Mouse (Mus musculus): ENCODE data around the gene Nkain1. TPM values are rescaled to one million over a fixed set of nuclear protein-coding genes. Genes with fewer than 3 reads are reported as not detected.

Gene Nkain1
- polyA plus RNA-seq (2015; fragmentation: Nextera tagmentation; extraction: Ambion mirVana): 12.8 and 13.6 TPM in 2 replicates

DNA sequence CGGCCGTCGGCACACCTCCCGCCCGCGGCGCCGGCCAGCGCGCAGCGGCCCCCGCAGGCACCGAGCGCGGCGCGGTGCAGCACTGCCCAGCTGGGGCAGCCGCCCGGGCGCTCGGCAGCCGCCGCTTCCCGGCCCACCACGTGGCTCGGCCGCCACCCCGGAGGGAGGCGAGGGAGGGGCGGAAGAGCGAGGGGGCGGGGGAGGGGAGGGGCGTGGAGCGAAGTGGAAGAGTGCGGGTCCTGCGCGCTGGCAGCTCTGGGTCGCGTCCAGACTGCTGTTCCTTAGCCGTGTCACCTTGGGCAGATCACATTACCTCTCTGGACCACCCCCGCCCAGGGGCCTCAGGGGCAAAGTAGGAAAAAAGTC, at the start of gene Nkain1:
Gene Nkain1 (minus strand): TSS at position 126 of the 366 bp plus-strand sequence.
- H3K9me3 ChIP-seq: no peaks in the 10 kb centered on the region
- H3K27ac ChIP-seq: peak within 1 kb of the TSS; percentile 90
- under 1% methylated on average over 24 of the region's 41 CpGs for WGBS
- H3K4me1 ChIP-seq: peaks cover 41% of the 10 kb centered on the region
- H3K36me3 ChIP-seq (replicated peaks): no peaks in the 10 kb centered on the region
- peak within 1 kb of the TSS; percentile 88 for H3K4me2 ChIP-seq
- H3K9ac ChIP-seq: peak within 1 kb of the TSS; percentile 93
- ATAC-seq (replicated peaks): peak; percentile 83
- peak within 1 kb of the TSS; percentile 78 for H3K4me3 ChIP-seq
- no peaks in the 10 kb centered on the region for H3K27me3 ChIP-seq (replicated peaks)

GRCm38 (mm10) chr4:130578734-130579274, 4.8 kb upstream of the Nkain1 start:
- no peak overlapping the region for H3K9ac ChIP-seq
- no peaks in the 10 kb centered on the region for H3K36me3 ChIP-seq (replicated peaks)
- no peak overlapping the region for H3K4me2 ChIP-seq
- H3K4me1 ChIP-seq: peaks cover 6% of the 10 kb centered on the region
- H3K27me3 ChIP-seq (replicated peaks): no peaks in the 10 kb centered on the region
- no peak overlapping the region for H3K4me3 ChIP-seq
- H3K9me3 ChIP-seq: no peaks in the 10 kb centered on the region
- ATAC-seq (replicated peaks): no peak
- WGBS: 50% methylated on average over 9 of the region's 9 CpGs
- H3K27ac ChIP-seq: 0 out of 2 replicates have a peak overlapping the region, but pooled peaks have one; percentile 2

DNA sequence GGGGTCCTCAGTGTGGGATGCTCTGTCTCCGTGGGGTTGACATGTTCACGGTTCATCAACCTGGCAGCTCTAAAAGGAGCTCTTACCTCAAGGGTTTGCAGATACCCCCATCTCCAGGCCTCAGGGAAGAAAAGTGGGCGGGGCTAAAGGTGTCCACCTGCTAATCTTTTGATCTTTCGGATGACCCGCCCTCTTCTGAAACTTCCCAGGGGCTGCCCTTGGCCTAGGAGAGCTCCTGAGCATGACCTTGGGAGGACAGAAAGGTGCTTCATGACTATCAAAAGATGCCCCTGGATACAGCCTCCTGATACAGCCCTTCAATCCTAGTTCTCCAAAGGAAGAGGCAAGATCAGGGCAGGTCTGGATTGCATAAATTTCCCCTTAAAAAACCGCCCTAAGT, 3.1 kb upstream of the Nkain1 start:
- Histone ChIP-seq H3K4me3 (no peak overlapping the region), H3K4me1 (peaks cover 13% of the 10 kb centered on the region), H3K9me3 (no peaks in the 10 kb centered on the region), H3K4me2 (no peak overlapping the region), H3K27ac (no peak overlapping the region), H3K36me3 (replicated peaks) (no peaks in the 10 kb centered on the region), H3K9ac (no peak overlapping the region), H3K27me3 (replicated peaks) (no peaks in the 10 kb centered on the region)
- WGBS: 73% methylated on average over 6 of the region's 6 CpGs
- no peak for ATAC-seq (replicated peaks)

DNA sequence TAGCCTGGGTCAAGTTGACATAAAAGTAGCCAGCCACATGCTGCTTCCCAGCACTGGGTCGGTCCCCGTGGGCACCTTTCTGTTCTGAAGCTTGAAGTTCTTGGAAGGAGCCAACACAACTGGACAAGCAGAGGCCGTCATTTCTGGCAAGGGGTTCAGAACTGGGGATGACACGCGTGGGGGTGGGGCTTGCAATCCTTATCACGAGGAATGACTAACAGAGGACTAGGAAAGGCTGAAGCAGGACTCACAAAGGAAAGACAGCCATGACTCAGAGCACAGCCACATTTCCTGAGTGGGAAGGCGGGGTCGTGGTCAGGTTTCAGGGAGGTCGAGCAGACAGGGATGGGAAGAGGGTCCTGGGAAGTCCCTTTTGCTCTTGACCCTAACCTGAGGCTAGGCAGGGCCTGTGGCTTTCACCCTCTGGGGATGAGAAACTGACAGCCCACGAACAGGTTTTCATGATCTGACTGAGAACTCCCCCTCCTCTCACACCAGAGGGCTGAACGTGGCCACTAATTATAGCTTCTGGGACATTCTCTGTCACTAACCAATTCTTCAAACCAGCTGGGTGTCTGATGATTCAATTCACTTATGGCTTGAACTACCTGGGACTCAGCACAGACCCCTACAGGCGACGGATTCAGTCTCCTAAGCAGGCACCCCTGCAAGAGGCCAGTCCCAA, 2.4 kb upstream of the Nkain1 start:
- Histone ChIP-seq H3K4me1 (peaks cover 20% of the 10 kb centered on the region), H3K36me3 (replicated peaks) (no peaks in the 10 kb centered on the region), H3K4me3 (no peak overlapping the region), H3K27me3 (replicated peaks) (no peaks in the 10 kb centered on the region), H3K9me3 (no peaks in the 10 kb centered on the region), H3K27ac (no peak overlapping the region), H3K9ac (no peak overlapping the region), H3K4me2 (no peak overlapping the region)
- 56% methylated on average over 13 of the region's 13 CpGs for WGBS
- no peak for ATAC-seq (replicated peaks)

- no peak overlapping the region for H3K4me2 ChIP-seq
- no peaks in the 10 kb centered on the region for H3K27me3 ChIP-seq (replicated peaks)
- 79% methylated on average over 3 of the region's 3 CpGs for WGBS
- ATAC-seq (replicated peaks): no peak
- H3K9me3 ChIP-seq: no peaks in the 10 kb centered on the region
- H3K4me3 ChIP-seq: no peak overlapping the region
- H3K4me1 ChIP-seq: peaks cover 29% of the 10 kb centered on the region
- H3K36me3 ChIP-seq (replicated peaks): no peaks in the 10 kb centered on the region
- no peak overlapping the region for H3K27ac ChIP-seq
- no peak overlapping the region for H3K9ac ChIP-seq
Observed at GRCm38 (mm10) chr4:130575533-130575932, 1.6 kb upstream of the Nkain1 start.

DNA sequence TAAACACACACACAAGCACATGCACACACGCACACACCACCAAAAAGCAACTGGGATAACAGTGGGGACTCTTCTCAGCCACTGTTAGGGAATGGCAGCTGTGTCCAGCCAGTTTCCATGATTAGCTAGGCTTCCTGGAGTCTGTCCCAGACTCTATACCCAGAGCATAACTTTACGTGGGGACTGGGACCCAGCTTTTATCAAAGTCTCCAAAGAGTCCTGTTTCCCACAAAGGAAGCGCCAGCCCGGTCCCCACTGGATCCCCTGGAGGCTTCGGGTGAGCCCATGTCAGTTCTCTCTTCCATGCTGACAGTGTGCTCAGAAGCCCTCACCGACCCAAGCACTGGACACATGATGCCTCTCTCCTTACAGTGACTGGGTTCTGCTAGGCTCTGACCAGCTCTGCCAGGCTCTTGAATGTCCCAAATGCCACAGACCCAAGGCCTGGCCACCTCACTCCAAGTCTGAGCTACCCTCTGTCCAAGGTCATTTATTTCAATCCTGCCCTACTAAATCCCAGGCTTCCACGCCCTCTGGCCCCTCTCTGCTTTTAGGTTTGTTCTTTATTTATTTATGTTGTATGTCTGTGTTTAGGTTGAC, 988 bp upstream of the Nkain1 start:
- Histone ChIP-seq H3K4me3 (no peak overlapping the region), H3K4me2 (no peak overlapping the region), H3K4me1 (peaks cover 34% of the 10 kb centered on the region)

GRCm38 (mm10) chr4:130573351-130574047, 474 bp downstream of the Nkain1 start:
- Histone ChIP-seq H3K9me3 (no peaks in the 10 kb centered on the region), H3K4me2 (peak overlapping the region; percentile 88), H3K27me3 (replicated peaks) (no peaks in the 10 kb centered on the region), H3K36me3 (replicated peaks) (no peaks in the 10 kb centered on the region), H3K4me1 (peaks cover 46% of the 10 kb centered on the region), H3K27ac (peak overlapping the region; percentile 90), H3K4me3 (peak overlapping the region; percentile 78), H3K9ac (peak overlapping the region; percentile 93)
- peak; percentile 72 for ATAC-seq (replicated peaks)
- under 1% methylated on average over 58 of the region's 76 CpGs for WGBS

More for the DNA sequence above, 988 bp upstream of the Nkain1 start:
- WGBS: 78% methylated on average over 7 of the region's 7 CpGs
- H3K9me3 ChIP-seq: no peaks in the 10 kb centered on the region
- no peak overlapping the region for H3K27ac ChIP-seq
- no peaks in the 10 kb centered on the region for H3K27me3 ChIP-seq (replicated peaks)
- ATAC-seq (replicated peaks): no peak
- H3K36me3 ChIP-seq (replicated peaks): no peaks in the 10 kb centered on the region
- no peak overlapping the region for H3K9ac ChIP-seq

DNA sequence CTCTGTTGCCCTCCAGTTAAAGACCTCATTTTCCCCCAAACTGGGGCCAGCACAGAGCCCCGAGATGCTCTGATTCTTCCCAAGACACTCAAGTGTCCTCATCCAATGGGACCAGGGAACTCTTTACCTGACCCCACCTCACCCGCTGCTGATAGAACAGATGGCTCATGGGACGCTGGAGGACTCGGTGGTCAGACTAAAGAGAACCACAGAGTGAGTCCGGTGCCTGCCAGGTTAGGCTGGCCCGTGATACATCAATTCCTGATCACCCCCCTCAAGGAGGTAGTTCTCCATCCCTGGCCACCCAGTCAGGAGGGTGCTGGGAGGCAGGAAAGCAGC, 992 bp downstream of the Nkain1 start:
- H3K9me3 ChIP-seq: no peaks in the 10 kb centered on the region
- H3K36me3 ChIP-seq (replicated peaks): no peaks in the 10 kb centered on the region
- H3K9ac ChIP-seq: peak overlapping the region; percentile 93
- H3K4me2 ChIP-seq: peak overlapping the region; percentile 88
- ATAC-seq (replicated peaks): peak; percentile 22; the same call in 1 of the 2 replicates
- no peaks in the 10 kb centered on the region for H3K27me3 ChIP-seq (replicated peaks)
- H3K27ac ChIP-seq: peak overlapping the region; percentile 90
- WGBS: 0% methylated on average over 6 of the region's 6 CpGs
- peaks cover 52% of the 10 kb centered on the region for H3K4me1 ChIP-seq
- peak overlapping the region; percentile 78 for H3K4me3 ChIP-seq

DNA sequence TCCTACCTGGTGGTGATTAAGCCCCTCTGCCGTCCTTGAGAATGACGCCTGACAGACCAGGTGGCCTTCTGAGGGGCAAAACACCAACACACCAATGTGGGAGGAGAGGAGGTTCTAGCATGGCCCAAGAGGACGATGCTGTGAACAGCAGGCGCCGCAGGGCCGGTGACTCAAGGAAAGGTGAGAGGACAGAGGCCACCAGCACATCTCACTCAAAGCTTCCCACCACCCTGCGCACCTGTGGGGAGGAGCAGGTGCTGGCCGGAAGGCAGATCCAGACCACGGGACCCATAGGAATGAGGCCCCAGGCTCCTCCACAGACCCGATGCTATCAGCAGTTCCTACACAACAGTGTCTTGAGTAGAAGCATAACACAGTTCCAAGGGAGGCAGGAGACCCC, 1.4 kb downstream of the Nkain1 start:
- H3K27ac ChIP-seq: peak overlapping the region; percentile 90
- WGBS: 28% methylated on average over 10 of the region's 10 CpGs
- no peaks in the 10 kb centered on the region for H3K27me3 ChIP-seq (replicated peaks)
- no peak for ATAC-seq (replicated peaks)
- no peaks in the 10 kb centered on the region for H3K36me3 ChIP-seq (replicated peaks)
- peak overlapping the region; percentile 78 for H3K4me3 ChIP-seq
- H3K4me2 ChIP-seq: peak overlapping the region; percentile 88
- H3K4me1 ChIP-seq: peaks cover 56% of the 10 kb centered on the region
- peak overlapping the region; percentile 93 for H3K9ac ChIP-seq
- no peaks in the 10 kb centered on the region for H3K9me3 ChIP-seq

- H3K9ac ChIP-seq: no peak overlapping the region
- peak overlapping the region; percentile 78; the same call in 1 of the 2 replicates for H3K4me3 ChIP-seq
- peaks cover 56% of the 10 kb centered on the region for H3K4me1 ChIP-seq
- no peaks in the 10 kb centered on the region for H3K36me3 ChIP-seq (replicated peaks)
- no peaks in the 10 kb centered on the region for H3K9me3 ChIP-seq
- no peaks in the 10 kb centered on the region for H3K27me3 ChIP-seq (replicated peaks)
- H3K27ac ChIP-seq: peak overlapping the region; percentile 59
- 17% methylated on average over 10 of the region's 10 CpGs for WGBS
- H3K4me2 ChIP-seq: peak overlapping the region; percentile 88
- no peak for ATAC-seq (replicated peaks)
Observed at GRCm38 (mm10) chr4:130570941-130571720, 2.8 kb downstream of the Nkain1 start.

DNA sequence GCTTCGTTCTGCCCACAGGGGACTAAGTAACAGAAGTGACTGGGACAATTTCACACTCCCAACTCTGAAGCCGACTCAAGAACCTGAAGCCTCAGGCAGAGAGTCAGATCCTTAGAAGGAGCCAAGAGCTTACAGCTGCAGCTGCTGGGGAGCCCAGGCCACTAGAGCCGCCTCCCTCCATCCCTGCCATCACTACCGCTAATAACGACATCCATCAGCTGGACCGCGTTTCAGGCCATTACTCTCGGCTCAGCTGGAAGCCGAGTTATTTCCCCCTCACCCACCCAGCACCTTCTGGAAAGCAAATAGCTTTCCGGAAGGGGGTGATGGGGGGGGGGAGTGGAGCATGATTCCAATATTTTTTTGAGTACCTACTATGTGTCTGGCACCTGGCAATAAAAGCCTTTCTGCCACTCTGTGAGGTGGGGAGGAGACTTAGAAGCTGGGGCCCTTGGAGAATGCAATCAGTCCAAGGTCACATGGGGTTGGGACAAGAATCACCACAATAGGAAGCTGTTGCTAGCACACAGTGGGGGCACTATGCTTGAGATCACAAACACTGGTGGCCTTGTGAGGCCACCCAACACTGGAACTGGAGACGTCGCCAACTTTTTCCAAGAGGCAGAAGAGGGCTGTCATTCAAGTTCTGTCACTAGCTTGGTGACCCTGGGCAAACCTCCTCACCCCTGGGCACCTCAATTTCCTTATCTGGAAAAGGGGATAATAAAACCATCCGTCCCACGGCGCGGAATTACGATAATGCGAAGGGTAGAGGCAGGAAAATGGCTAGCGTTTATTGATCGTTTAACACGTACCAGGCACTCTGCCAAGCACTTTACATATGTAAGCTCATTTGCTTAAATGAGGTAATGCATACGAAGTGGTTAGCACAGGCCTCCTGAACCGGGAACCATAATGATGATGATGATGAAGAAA, 5.7 kb downstream of the Nkain1 start:
- H3K4me2 ChIP-seq: 0 out of 2 replicates have a peak overlapping the region, but pooled peaks have one; percentile 1
- no peak overlapping the region for H3K4me3 ChIP-seq
- no peaks in the 10 kb centered on the region for H3K36me3 ChIP-seq (replicated peaks)
- no peak overlapping the region for H3K9ac ChIP-seq
- 62% methylated on average over 23 of the region's 23 CpGs for WGBS
- no peaks in the 10 kb centered on the region for H3K9me3 ChIP-seq
- no peak overlapping the region for H3K27ac ChIP-seq
- H3K4me1 ChIP-seq: peaks cover 70% of the 10 kb centered on the region
- no peak for ATAC-seq (replicated peaks)
- H3K27me3 ChIP-seq (replicated peaks): no peaks in the 10 kb centered on the region

All from midbrain, embryonic 15.5 days (tissue).